Mouse (Mus musculus) cerebellum, adult 9-11 months (tissue): ENCODE measurements around the gene Atp6v0a1.
A peak's percentile ranks its signal among the peaks of the same experiment; 100 is the strongest.

Experiments used
- DNase-seq: peaks from one replicate; pipeline ENCODE4 v3.0.0; 2022

The Atp6v0a1 gene

GRCm38 (mm10) chr11:101030136-101030807, 21.0 kb downstream of the Atp6v0a1 start:
- no peak for DNase-seq

- DNase-seq: no peak
Measured at GRCm38 (mm10) chr11:101030808-101031156, 21.5 kb downstream of the Atp6v0a1 start.

GRCm38 (mm10) chr11:101031470-101031869, 22.2 kb downstream of the Atp6v0a1 start:
- DNase-seq: no peak

- no peak for DNase-seq
Measured at GRCm38 (mm10) chr11:101033856-101034500, 24.7 kb downstream of the Atp6v0a1 start.

- DNase-seq: no peak
Measured at GRCm38 (mm10) chr11:101034614-101035327, 25.5 kb downstream of the Atp6v0a1 start.

GRCm38 (mm10) chr11:101035328-101035695, 26.1 kb downstream of the Atp6v0a1 start:
- DNase-seq: no peak

GRCm38 (mm10) chr11:101037795-101038194, 28.5 kb downstream of the Atp6v0a1 start:
- DNase-seq: no peak

- no peak for DNase-seq
Measured at GRCm38 (mm10) chr11:101045826-101046225, 36.6 kb downstream of the Atp6v0a1 start.

- no peak for DNase-seq
Measured at GRCm38 (mm10) chr11:101046440-101046839, 37.2 kb downstream of the Atp6v0a1 start.

GRCm38 (mm10) chr11:101047502-101047901, 38.2 kb downstream of the Atp6v0a1 start:
- DNase-seq: no peak

- peak; percentile 85 for DNase-seq
Measured at GRCm38 (mm10) chr11:101050359-101050758, 41.1 kb downstream of the Atp6v0a1 start.

GRCm38 (mm10) chr11:101051051-101051493, 41.8 kb downstream of the Atp6v0a1 start:
- DNase-seq: peak; percentile 67

- DNase-seq: no peak
Measured at GRCm38 (mm10) chr11:101051617-101052016, 42.4 kb downstream of the Atp6v0a1 start.

- no peak for DNase-seq
Measured at GRCm38 (mm10) chr11:101052751-101053473, 43.7 kb downstream of the Atp6v0a1 start.

GRCm38 (mm10) chr11:101053974-101054373, 44.7 kb downstream of the Atp6v0a1 start:
- peak; percentile 12 for DNase-seq

- peak; percentile 29 for DNase-seq
Measured at GRCm38 (mm10) chr11:101055418-101055817, 46.2 kb downstream of the Atp6v0a1 start.

- DNase-seq: no peak
Measured at GRCm38 (mm10) chr11:101056885-101057284, 47.6 kb downstream of the Atp6v0a1 start.

- peak; percentile 89 for DNase-seq
Measured at GRCm38 (mm10) chr11:101057860-101058259, 48.6 kb downstream of the Atp6v0a1 start.

- DNase-seq: peak; percentile 13
Measured at GRCm38 (mm10) chr11:101058726-101059125, 49.5 kb downstream of the Atp6v0a1 start.

- peak; percentile 18 for DNase-seq
Measured at GRCm38 (mm10) chr11:101059473-101059872, 50.2 kb downstream of the Atp6v0a1 start.

GRCm38 (mm10) chr11:101060126-101060525, 50.9 kb downstream of the Atp6v0a1 start:
- peak; percentile 54 for DNase-seq

- DNase-seq: peak; percentile 20
Measured at GRCm38 (mm10) chr11:101061049-101061448, 51.8 kb downstream of the Atp6v0a1 start.
